Mouse (Mus musculus): ENCODE data around the gene Acad10. TPM values are rescaled to one million over a fixed set of nuclear protein-coding genes. Genes with fewer than 3 reads are reported as not detected.
"Not testable (repeated sequence)": the region's sequence is repeated elsewhere in the genome, so short reads cannot be mapped to it uniquely, and the experiment has no call there.

The Acad10 gene
- total RNA-seq, 2 experiments from 2014 or later: 25.4 to 27.5 TPM

- DNase-seq: not testable (repeated sequence)
These were observed 2.7 kb downstream of the Acad10 start for GRCm38 (mm10) chr5:121657656-121658055.

- DNase-seq: peak; percentile 21 to 61
These were observed 3.4 kb downstream of the Acad10 start for GRCm38 (mm10) chr5:121656866-121657265.

- no peak for DNase-seq
These were observed 5.8 kb downstream of the Acad10 start for GRCm38 (mm10) chr5:121654526-121654925.

- DNase-seq: no peak
These were observed 11.2 kb downstream of the Acad10 start for GRCm38 (mm10) chr5:121649134-121649533.

GRCm38 (mm10) chr5:121639601-121640000 is 20.7 kb downstream of the Acad10 start:
- no peak for DNase-seq

- no peak for DNase-seq
These were observed 23.0 kb downstream of the Acad10 start for GRCm38 (mm10) chr5:121637296-121637695.

- DNase-seq: no peak
These were observed 25.6 kb downstream of the Acad10 start for GRCm38 (mm10) chr5:121634668-121635067.

- DNase-seq: no peak
These were observed 27.5 kb downstream of the Acad10 start for GRCm38 (mm10) chr5:121632804-121633203.

GRCm38 (mm10) chr5:121631106-121631647 is 29.1 kb downstream of the Acad10 start:
- not testable (repeated sequence) for DNase-seq

GRCm38 (mm10) chr5:121627871-121628270 is 32.4 kb downstream of the Acad10 start:
- peak; percentile 62 to 88 for DNase-seq

GRCm38 (mm10) chr5:121623241-121623640 is 37.1 kb downstream of the Acad10 start:
- no peak for DNase-seq

GRCm38 (mm10) chr5:121621102-121621501 is 39.2 kb downstream of the Acad10 start:
- DNase-seq: no peak

GRCm38 (mm10) chr5:121618592-121619513 is 41.5 kb downstream of the Acad10 start, which contains the start of gene Acad12:
Gene Acad12, minus strand, starts transcription at chr5:121618938.
- peak; percentile 91 for DNase-seq

GRCm38 (mm10) chr5:121614921-121615320 is 45.4 kb downstream of the Acad10 start:
- DNase-seq: peak in 1 of 2 experiments; percentile 58

- DNase-seq: no peak
These were observed 48.3 kb downstream of the Acad10 start for GRCm38 (mm10) chr5:121612036-121612435.

GRCm38 (mm10) chr5:121609556-121610135 is 50.7 kb downstream of the Acad10 start:
- DNase-seq: not testable (repeated sequence)

GRCm38 (mm10) chr5:121606151-121606550 is 54.2 kb downstream of the Acad10 start:
- DNase-seq: peak; percentile 78 to 91

GRCm38 (mm10) chr5:121603815-121604214 is 56.5 kb downstream of the Acad10 start:
- not testable (repeated sequence) for DNase-seq

- peak; percentile 94 to 97 for DNase-seq
These were observed 58.6 kb downstream of the Acad10 start for GRCm38 (mm10) chr5:121601547-121602299.

GRCm38 (mm10) chr5:121598871-121599610 is 61.3 kb downstream of the Acad10 start:
- peak in 1 of 2 experiments; percentile 67 for DNase-seq

GRCm38 (mm10) chr5:121597991-121598537 is 62.2 kb downstream of the Acad10 start:
- no peak for DNase-seq

Data from heart, adult 18-20 months (tissue).